Mouse (Mus musculus) left cerebral cortex, postnatal 25 days (tissue): ENCODE data around the gene Def6. TPM values are rescaled to one million over a fixed set of nuclear protein-coding genes. Genes with fewer than 3 reads are reported as not detected.

Experiments used
- DNase-seq, 2 experiments: peaks; one replicate each; pipeline ENCODE4 v3.0.0; 2022; ENCODE audit warnings: low spot score in 2 of 2, mixed read lengths in 1 of 2
- intact Hi-C: fragments of 180-260 bp; cut with DNase I; formaldehyde crosslinking; loops from one replicate; pipeline ENCODE4 v1.15.1; 2025
- total RNA-seq, 2 experiments: library from RNA; stranded (reverse); gene quantifications; 2 replicates each; pipeline ENCODE4 v1.2.3; 2021

Def6 gene
- total RNA-seq, 2 experiments from 2014 or later = 2.9 to 3.1 TPM

DNA sequence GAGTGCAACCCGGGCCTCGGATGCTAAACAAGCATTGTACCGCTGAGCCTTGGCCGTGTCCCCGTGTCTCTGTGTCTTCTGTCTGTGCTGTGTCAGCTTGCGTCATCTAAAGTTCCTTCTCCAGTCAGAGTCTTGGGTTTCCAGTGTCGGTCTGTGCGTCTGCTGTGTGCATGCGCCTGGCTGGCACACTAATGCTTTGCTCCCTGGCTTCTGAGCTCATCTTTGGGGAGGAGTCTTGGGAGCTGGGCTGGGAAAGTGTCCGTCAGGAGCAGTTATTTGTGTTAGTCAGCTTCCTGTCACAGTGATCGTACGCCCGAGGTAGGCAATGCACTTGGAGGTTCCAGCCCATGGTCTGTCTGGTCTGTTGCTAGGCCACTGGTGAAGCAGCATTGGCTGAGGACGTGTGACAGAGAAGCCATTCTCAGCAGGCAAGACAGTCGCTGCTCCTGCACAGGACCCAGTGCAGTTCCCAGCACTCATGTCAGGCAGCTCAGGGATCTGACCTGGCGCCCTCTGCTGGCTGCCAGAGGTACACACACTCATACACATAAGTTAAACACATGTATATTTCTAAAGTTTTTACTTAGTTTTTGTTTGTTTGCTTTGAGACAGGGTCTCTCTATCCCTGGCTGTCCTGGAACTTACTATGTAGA is 52.4 kb downstream of the Def6 start:
- intact Hi-C loops = no loop called here
- DNase-seq = no peak

DNA sequence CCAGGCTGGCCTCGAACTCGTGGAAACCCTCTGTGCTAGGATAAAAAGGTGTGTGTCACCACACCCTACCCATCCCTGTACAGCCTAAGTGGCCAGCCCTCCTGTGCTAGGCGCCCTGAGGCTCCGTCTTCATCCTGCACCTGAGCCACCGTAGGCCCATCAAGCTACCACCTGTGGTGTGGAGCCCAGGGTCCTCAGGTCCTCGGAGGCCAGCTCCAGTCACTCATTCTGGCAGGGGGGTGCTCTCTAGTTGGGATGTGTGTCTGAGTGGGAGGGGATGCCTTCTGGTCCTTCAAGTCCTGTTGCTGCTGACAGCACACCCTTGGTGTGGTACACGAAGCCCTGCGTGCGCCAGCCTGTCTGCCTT is 52.9 kb downstream of the Def6 start:
- DNase-seq = no peak
- intact Hi-C loops = no loop called here

DNA sequence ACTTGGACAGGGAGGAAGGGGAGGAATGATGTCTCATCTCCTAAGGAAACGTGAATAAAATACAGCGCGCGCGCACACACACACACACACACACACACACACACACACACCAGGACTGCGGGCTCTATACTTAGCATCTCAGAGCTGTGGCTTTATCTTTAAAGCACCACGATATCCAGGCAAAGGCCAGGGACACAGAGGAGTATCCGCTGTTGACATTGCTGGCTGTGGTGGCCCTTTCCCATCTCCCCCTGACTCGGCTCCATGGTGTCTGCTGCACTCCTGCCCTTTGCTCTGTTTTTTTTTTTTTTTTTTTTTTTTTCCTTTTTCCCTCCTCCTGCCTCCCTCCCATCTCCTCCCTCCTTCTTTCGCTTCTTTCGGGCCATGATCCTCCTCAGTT is 54.2 kb downstream of the Def6 start:
- no peak for DNase-seq
- intact Hi-C loops = no loop called here

GRCm38 (mm10) chr17:28263181-28263894 is 55.8 kb downstream of the Def6 start:
- intact Hi-C loops = no loop called here
- peak; percentile 21 to 79 for DNase-seq

DNA sequence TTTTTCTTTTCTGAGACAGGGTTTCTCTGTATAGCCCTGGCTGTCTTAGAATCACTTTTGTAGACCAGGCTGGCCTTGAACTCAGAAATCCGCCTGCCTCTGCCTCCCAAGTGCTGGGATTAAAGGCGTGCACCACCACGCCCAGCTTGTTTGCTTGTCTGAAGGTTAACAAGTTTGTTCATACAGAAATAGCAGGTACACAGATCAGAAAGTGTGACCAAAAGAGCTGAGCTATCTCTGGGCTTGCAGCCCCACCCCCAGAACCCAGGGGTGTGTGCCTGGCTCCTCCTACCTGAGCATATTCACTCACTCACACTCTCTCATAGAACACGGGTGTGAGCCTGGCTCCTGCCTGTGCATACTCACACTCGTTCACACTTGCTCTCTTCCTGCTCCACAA is 59.7 kb downstream of the Def6 start:
- no peak for DNase-seq
- intact Hi-C loops = no loop called here

- intact Hi-C loops = no loop called here
- no peak for DNase-seq
Measured at GRCm38 (mm10) chr17:28270165-28270564, 62.6 kb downstream of the Def6 start.

- intact Hi-C loops = no loop called here
- DNase-seq = no peak
Measured at GRCm38 (mm10) chr17:28271537-28272266, 64.1 kb downstream of the Def6 start.

GRCm38 (mm10) chr17:28272281-28272680 is 64.7 kb downstream of the Def6 start:
- DNase-seq = no peak
- intact Hi-C loops = no loop called here

- intact Hi-C loops = no loop called here
- no peak for DNase-seq
Measured at GRCm38 (mm10) chr17:28272837-28273236, 65.3 kb downstream of the Def6 start.

DNA sequence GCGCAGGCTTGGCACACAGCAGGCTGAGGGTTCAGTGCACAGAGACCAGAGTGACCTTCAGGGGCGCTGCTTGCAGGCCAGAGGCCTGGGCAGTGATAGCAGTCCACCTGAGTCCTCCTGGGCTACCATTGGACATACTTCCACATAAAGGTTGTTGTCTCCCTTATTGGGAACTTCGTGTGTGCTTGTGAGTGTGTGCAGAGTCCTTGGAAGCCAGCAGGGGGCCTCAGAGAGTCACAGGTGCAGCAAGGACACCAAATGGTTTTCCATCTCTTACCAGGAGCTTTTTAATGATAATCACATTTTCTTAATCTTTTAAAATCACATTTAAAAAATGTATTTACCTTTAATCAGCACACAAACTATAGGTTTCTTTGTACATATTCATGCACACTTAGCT is 67.2 kb downstream of the Def6 start:
- intact Hi-C loops = no loop called here
- no peak for DNase-seq

DNA sequence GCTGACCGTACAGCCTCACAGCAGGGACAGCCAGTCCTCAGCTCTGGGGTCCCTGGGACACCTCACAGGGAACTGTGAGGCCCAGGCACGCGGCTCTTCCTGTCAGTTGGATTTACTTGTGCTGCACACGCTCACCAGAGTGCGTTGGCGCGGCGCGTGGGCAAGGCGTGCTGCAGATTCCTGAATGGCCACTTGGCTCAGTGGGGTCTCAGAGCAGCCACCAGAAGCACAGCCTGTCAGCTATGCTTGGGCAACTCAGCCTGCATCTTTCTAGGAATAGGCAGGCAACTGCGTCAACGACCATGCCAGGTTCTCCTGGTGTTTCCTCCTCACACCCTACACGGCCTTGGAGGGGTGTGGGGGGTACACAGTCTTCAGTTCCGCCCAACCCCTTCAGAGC is 69.6 kb downstream of the Def6 start:
- intact Hi-C loops = no loop called here
- DNase-seq = no peak

DNA sequence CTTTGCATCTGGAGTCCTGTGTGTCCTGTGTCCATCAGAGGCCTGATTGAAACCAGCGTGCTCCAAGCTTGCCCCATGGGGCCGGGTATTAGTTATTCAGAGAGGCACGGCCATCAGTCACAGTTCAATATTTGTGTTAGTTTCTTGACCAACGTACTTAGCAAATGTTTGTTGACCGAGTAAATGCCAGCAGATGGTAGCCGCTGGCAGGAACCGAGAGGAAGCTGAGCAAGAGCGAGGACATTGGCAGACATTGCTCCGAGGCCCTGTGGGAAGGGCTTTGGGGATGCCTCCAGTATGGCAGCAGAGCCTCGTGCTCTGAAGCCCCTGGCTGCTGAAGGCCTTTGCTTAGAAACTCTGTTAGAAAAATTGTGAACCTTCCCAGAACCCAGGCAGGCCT is 70.1 kb downstream of the Def6 start:
- intact Hi-C loops = no loop called here
- DNase-seq = no peak

DNA sequence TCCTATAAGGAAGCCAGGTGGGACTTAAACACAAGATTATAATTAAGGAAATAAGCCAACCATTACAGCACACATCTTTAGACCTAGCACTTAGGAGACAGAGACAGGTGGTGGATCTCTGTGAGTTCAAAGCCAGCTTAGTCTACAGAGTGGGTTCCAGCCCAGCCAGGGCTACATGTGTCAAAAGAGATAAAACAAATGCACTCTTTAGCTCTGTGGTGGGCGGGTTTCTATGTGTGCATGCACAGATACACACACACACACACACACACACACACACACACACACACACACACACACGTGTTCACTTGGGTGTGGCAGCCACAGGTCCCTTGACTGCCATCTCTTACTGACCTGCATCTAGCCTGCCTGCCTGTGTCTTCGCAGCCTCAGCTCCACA is 70.6 kb downstream of the Def6 start:
- intact Hi-C loops = no loop called here
- no peak for DNase-seq

Other genes starting within 250 kb of the Def6 start
- under 1 TPM; 0.80 to 0.99 TPM for gene Tcp11, start 127.1 kb upstream of the Def6 start, total RNA-seq
- 1 to 10 TPM; 1.1 to 5.5 TPM for gene Scube3, start 65.6 kb upstream of the Def6 start, total RNA-seq
- gene Zfp523, start 30.6 kb upstream of the Def6 start, total RNA-seq = 100 to 1,000 TPM; 110 to 113 TPM
- gene Ppard, start 24.9 kb downstream of the Def6 start, total RNA-seq = 10 to 100 TPM; 26.6 to 28.8 TPM
- 10 to 100 TPM; 24.0 to 25.7 TPM for gene Fance, start 105.7 kb downstream of the Def6 start, total RNA-seq
- 100 to 1,000 TPM; 305 to 310 TPM for gene Rpl10a, start 120.7 kb downstream of the Def6 start, total RNA-seq
- gene Tead3, start 143.0 kb downstream of the Def6 start, total RNA-seq = 1 to 10 TPM; 2.2 to 3.1 TPM
- not detected for gene Tulp1, start 157.4 kb downstream of the Def6 start, total RNA-seq